Mouse (Mus musculus) CH12F3 (cell line): ENCODE data around the gene Actc1.

ENCODE experiments used
- in situ Hi-C: fragments of 300-500 bp; cut with MboI; formaldehyde crosslinking; loops from 2 replicates; pipeline ENCODE4 v1.14.3; 2020; ENCODE audit warnings: low sequenced_read_pairs

The Actc1 gene

GRCm38 (mm10) chr2:114052696-114053598 is at the start of gene Actc1:
Gene Actc1 (minus strand): TSS chr2:114053548.
- in situ Hi-C loops: no loop called here

GRCm38 (mm10) chr2:114102471-114102870 is 49.1 kb upstream of the Actc1 start:
- in situ Hi-C loops: no loop called here

- in situ Hi-C loops: no loop called here
These were observed 47.5 kb upstream of the Actc1 start for GRCm38 (mm10) chr2:114100834-114101233.

- in situ Hi-C loops: no loop called here
These were observed 46.5 kb upstream of the Actc1 start for GRCm38 (mm10) chr2:114099816-114100215.

GRCm38 (mm10) chr2:114099109-114099508 is 45.8 kb upstream of the Actc1 start:
- in situ Hi-C loops: no loop called here

GRCm38 (mm10) chr2:114097627-114098026 is 44.3 kb upstream of the Actc1 start:
- in situ Hi-C loops: no loop called here

- in situ Hi-C loops: no loop called here
These were observed 43.2 kb upstream of the Actc1 start for GRCm38 (mm10) chr2:114096570-114096969.

- in situ Hi-C loops: no loop called here
These were observed 42.0 kb upstream of the Actc1 start for GRCm38 (mm10) chr2:114095348-114095747.

- in situ Hi-C loops: no loop called here
These were observed 41.3 kb upstream of the Actc1 start for GRCm38 (mm10) chr2:114094696-114095095.

GRCm38 (mm10) chr2:114093577-114093976 is 40.2 kb upstream of the Actc1 start:
- in situ Hi-C loops: no loop called here

- in situ Hi-C loops: no loop called here
These were observed 36.5 kb upstream of the Actc1 start for GRCm38 (mm10) chr2:114089862-114090261.

- in situ Hi-C loops: no loop called here
These were observed 33.9 kb upstream of the Actc1 start for GRCm38 (mm10) chr2:114087271-114087670.

GRCm38 (mm10) chr2:114071876-114072275 is 18.5 kb upstream of the Actc1 start:
- in situ Hi-C loops: no loop called here

- in situ Hi-C loops: no loop called here
These were observed 12.9 kb upstream of the Actc1 start for GRCm38 (mm10) chr2:114066226-114066625.

GRCm38 (mm10) chr2:114064004-114064403 is 10.7 kb upstream of the Actc1 start:
- in situ Hi-C loops: no loop called here

- in situ Hi-C loops: no loop called here
These were observed 6.8 kb upstream of the Actc1 start for GRCm38 (mm10) chr2:114060071-114060591.

GRCm38 (mm10) chr2:114059608-114060007 is 6.3 kb upstream of the Actc1 start:
- in situ Hi-C loops: no loop called here

GRCm38 (mm10) chr2:114058226-114058796 is 5.0 kb upstream of the Actc1 start:
- in situ Hi-C loops: no loop called here

- in situ Hi-C loops: no loop called here
These were observed 4.0 kb upstream of the Actc1 start for GRCm38 (mm10) chr2:114057303-114057853.

- in situ Hi-C loops: no loop called here
These were observed 781 bp upstream of the Actc1 start for GRCm38 (mm10) chr2:114054129-114054528.

GRCm38 (mm10) chr2:114051871-114052241 is 1.5 kb downstream of the Actc1 start:
- in situ Hi-C loops: no loop called here
